Mouse (Mus musculus) right cerebral cortex, postnatal 36 days (tissue): ENCODE results near the gene Irf5.

ENCODE experiments used
- DNase-seq, 2 experiments: peaks; one replicate each; pipeline ENCODE4 v3.0.0; 2022; ENCODE audit warnings: low spot score in 2 of 2, mixed read lengths in 1 of 2

The Irf5 gene

GRCm38 (mm10) chr6:29526281-29527251 is at the start of gene Irf5:
Gene Irf5 (plus strand): TSS chr6:29526625.
- no peak for DNase-seq

- DNase-seq, result no peak
These were observed 43.7 kb upstream of the Irf5 start for GRCm38 (mm10) chr6:29482691-29483090.

- DNase-seq, result no peak
These were observed 41.5 kb upstream of the Irf5 start for GRCm38 (mm10) chr6:29484716-29485559.

- DNase-seq, result no peak
These were observed 40.5 kb upstream of the Irf5 start for GRCm38 (mm10) chr6:29485951-29486350.

- no peak for DNase-seq
These were observed 32.3 kb upstream of the Irf5 start for GRCm38 (mm10) chr6:29494101-29494500.

- no peak for DNase-seq
These were observed 30.2 kb upstream of the Irf5 start for GRCm38 (mm10) chr6:29496270-29496669.

- no peak for DNase-seq
These were observed 28.6 kb upstream of the Irf5 start for GRCm38 (mm10) chr6:29497791-29498190.

- no peak for DNase-seq
These were observed 26.2 kb upstream of the Irf5 start for GRCm38 (mm10) chr6:29500177-29500576.

GRCm38 (mm10) chr6:29500810-29501209 is 25.6 kb upstream of the Irf5 start:
- no peak for DNase-seq

- DNase-seq, result no peak
These were observed 24.8 kb upstream of the Irf5 start for GRCm38 (mm10) chr6:29501599-29501998.

GRCm38 (mm10) chr6:29505493-29505892 is 20.9 kb upstream of the Irf5 start:
- DNase-seq, result no peak

GRCm38 (mm10) chr6:29506834-29507233 is 19.6 kb upstream of the Irf5 start:
- no peak for DNase-seq

GRCm38 (mm10) chr6:29507447-29508309 is 18.7 kb upstream of the Irf5 start, which contains the start of gene Kcp:
Gene Kcp (minus strand): TSS chr6:29507952.
- DNase-seq, result no peak

- no peak for DNase-seq
These were observed 17.3 kb upstream of the Irf5 start for GRCm38 (mm10) chr6:29509086-29509485.

- no peak for DNase-seq
These were observed 13.1 kb upstream of the Irf5 start for GRCm38 (mm10) chr6:29513284-29513683.

- peak in 1 of 2 experiments; percentile 35 for DNase-seq
These were observed 9.3 kb upstream of the Irf5 start for GRCm38 (mm10) chr6:29517139-29517538.

- DNase-seq, result no peak
These were observed 3.7 kb upstream of the Irf5 start for GRCm38 (mm10) chr6:29522626-29523300.

- DNase-seq, result no peak
These were observed 3.0 kb upstream of the Irf5 start for GRCm38 (mm10) chr6:29523301-29524033.

- DNase-seq, result no peak
These were observed 2.4 kb upstream of the Irf5 start for GRCm38 (mm10) chr6:29524034-29524489.

- DNase-seq, result no peak
These were observed 1.2 kb upstream of the Irf5 start for GRCm38 (mm10) chr6:29525256-29525655.
